Comparison of ENCODE assay signal across 15 mouse cellular contexts in the genomic region with DNA sequence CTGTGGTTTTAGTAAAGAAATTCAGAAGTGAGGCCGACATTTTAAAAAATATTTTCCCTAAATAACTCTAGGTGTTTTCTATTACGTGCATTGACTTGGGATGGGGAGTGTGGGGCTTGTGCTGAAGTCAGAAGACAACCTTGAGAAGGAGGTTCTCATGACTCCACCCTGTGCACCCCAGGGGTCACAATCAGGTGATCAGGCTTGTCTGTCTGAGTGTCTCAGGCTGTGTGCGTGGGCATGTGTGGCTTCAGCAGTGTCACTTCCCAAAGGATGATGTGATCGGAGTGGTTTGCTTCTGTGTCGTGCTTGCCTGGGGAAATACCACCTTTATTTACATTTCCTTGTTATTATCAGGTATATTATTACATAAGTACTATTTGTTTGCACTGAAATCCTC. TPM values are rescaled to one million over a fixed set of nuclear protein-coding genes. Genes with fewer than 3 reads are reported as not detected.
DNase-seq lines count a peak whose midpoint lies in the region; ATAC-seq and TF ChIP-seq lines count a peak whose summit lies in the region.
"Had no signal": no experiment of that assay in that cellular context is flagged by ENCODE, and none has a peak within 500 bp of the region (broad histone marks: within the 10 kb centered on the region; RNA-seq: fewer than 3 reads in every experiment).

No protein-coding gene starts in this region.

- DNase-seq in cerebellum, adult 2 months, result peak in 1 of 2 experiments; percentile 26
- DNase-seq in cerebellum, adult 8-10 months, result no peak
- peak; percentile 39 for DNase-seq in ZHBTc4 (ENCODE audit: low read depth, low spot score)
- no peak for DNase-seq in T-cell, adult 2 months (ENCODE audit: low spot score)
- no peak for DNase-seq in layer of hippocampus, postnatal 25 days (ENCODE audit: extremely low spot score in 1 of 2, low spot score in 1 of 2)
- DNase-seq: adrenal gland, postnatal 36 days; cerebellum, adult 9-11 months; heart, adult 11 months had no signal

- H3K4me1 ChIP-seq in cerebellum, adult 2 months (ENCODE audit: control insufficient read depth, insufficient read depth, low read length), result peaks cover 9% of the 10 kb centered on the region
- H3K4me1 ChIP-seq in intestine, embryonic 16.5 days (ENCODE audit: control insufficient read depth, insufficient read depth, low read length), result peaks cover 24% of the 10 kb centered on the region
- peaks cover 24% of the 10 kb centered on the region for H3K4me1 ChIP-seq in intestine, embryonic 15.5 days (replicated peaks)
- peaks cover 57% of the 10 kb centered on the region for H3K4me1 ChIP-seq in liver, embryonic 15.5 days (replicated peaks)

- WGBS in cerebellum, adult 2 months, result 46% methylated on average over 5 of the region's 5 CpGs
- 74% methylated on average over 5 of the region's 5 CpGs for WGBS in intestine, embryonic 16.5 days
- 78% methylated on average over 5 of the region's 5 CpGs for WGBS in intestine, embryonic 15.5 days
- 58% methylated on average over 5 of the region's 5 CpGs for WGBS in liver, embryonic 15.5 days (ENCODE audit: insufficient replicate concordance)

- H3K27me3 ChIP-seq in cerebellum, adult 2 months (ENCODE audit: control insufficient read depth, insufficient read depth, low read length), result no peaks in the 10 kb centered on the region
- H3K27me3 ChIP-seq in intestine, embryonic 16.5 days (replicated peaks; ENCODE audit: control insufficient read depth, insufficient read depth, low read length), result no peaks in the 10 kb centered on the region
- no peaks in the 10 kb centered on the region for H3K27me3 ChIP-seq in intestine, embryonic 15.5 days (replicated peaks)
- H3K27me3 ChIP-seq in liver, embryonic 15.5 days, result no peaks in the 10 kb centered on the region
- H3K27me3 ChIP-seq: limb, embryonic 12.5 days had no signal

- H3K9me3 ChIP-seq in intestine, embryonic 16.5 days (ENCODE audit: control insufficient read depth, low read length), result no peaks in the 10 kb centered on the region
- H3K9me3 ChIP-seq in intestine, embryonic 15.5 days, result no peaks in the 10 kb centered on the region
- no peaks in the 10 kb centered on the region for H3K9me3 ChIP-seq in liver, embryonic 15.5 days (replicated peaks)
- H3K9me3 ChIP-seq: limb, embryonic 12.5 days had no signal

- H3K4me2 ChIP-seq in intestine, embryonic 16.5 days (ENCODE audit: low read depth, low read length), result no peak overlapping the region
- no peak overlapping the region for H3K4me2 ChIP-seq in intestine, embryonic 15.5 days (replicated peaks)
- H3K4me2 ChIP-seq in liver, embryonic 15.5 days, result peak overlapping the region; percentile 79

- no peak for TF ChIP-seq POLR2A in cerebellum, adult 2 months (IDR thresholded peaks at IDR 0.05; ENCODE audit: borderline replicate concordance, insufficient read depth, low read length)

- H3K9ac ChIP-seq in intestine, embryonic 16.5 days (ENCODE audit: low read depth, low read length), result 0 out of 2 replicates have a peak overlapping the region, but pooled peaks have one; percentile 15
- H3K9ac ChIP-seq in intestine, embryonic 15.5 days, result no peak overlapping the region
- peak overlapping the region; percentile 47; the same call in 1 of the 2 replicates for H3K9ac ChIP-seq in liver, embryonic 15.5 days
- H3K9ac ChIP-seq: limb, embryonic 12.5 days had no signal

- no peak for ATAC-seq in intestine, embryonic 16.5 days
- no peak for ATAC-seq in intestine, embryonic 15.5 days
- no peak for ATAC-seq in liver, embryonic 15.5 days (ENCODE audit: insufficient read depth)

- peaks cover 4% of the 10 kb centered on the region; the same call in 1 of the 2 replicates for H3K36me3 ChIP-seq in intestine, embryonic 16.5 days (ENCODE audit: control insufficient read depth, insufficient read depth, low read length)
- H3K36me3 ChIP-seq in intestine, embryonic 15.5 days, result peaks cover 12% of the 10 kb centered on the region
- H3K36me3 ChIP-seq in liver, embryonic 15.5 days (replicated peaks), result peaks cover 34% of the 10 kb centered on the region

- H3K27ac ChIP-seq in cerebellum, adult 2 months (ENCODE audit: insufficient read depth, low read length), result no peak overlapping the region
- H3K27ac ChIP-seq in intestine, embryonic 16.5 days (ENCODE audit: low read length), result no peak overlapping the region
- no peak overlapping the region for H3K27ac ChIP-seq in intestine, embryonic 15.5 days
- H3K27ac ChIP-seq in liver, embryonic 15.5 days (replicated peaks), result peak overlapping the region; percentile 97
- H3K27ac ChIP-seq: kidney, postnatal 0 days; limb, embryonic 12.5 days; macrophage had no signal

- H3K4me3 ChIP-seq in cerebellum, adult 2 months (replicated peaks; ENCODE audit: insufficient read depth, low read depth, low read length), result peak overlapping the region; percentile 8
- H3K4me3 ChIP-seq in intestine, embryonic 16.5 days (ENCODE audit: low read length), result no peak overlapping the region
- H3K4me3 ChIP-seq in intestine, embryonic 15.5 days (replicated peaks), result no peak overlapping the region
- H3K4me3 ChIP-seq in liver, embryonic 15.5 days (replicated peaks), result peak overlapping the region; percentile 92
- H3K4me3 ChIP-seq: limb, embryonic 12.5 days had no signal

- no peak for TF ChIP-seq CTCF in cerebellum, adult 2 months (IDR thresholded peaks at IDR 0.05; ENCODE audit: borderline replicate concordance, insufficient read depth, low read depth, low read length)

RNA-seq across cellular contexts. Expression of a gene that starts 3.2 kb away (rescaled TPM):
- polyA plus RNA-seq in cerebellum, adult 2 months (2012; rRNA removed), result 163 and 170 TPM in 2 replicates
- 108 and 113 TPM in 2 replicates for polyA plus RNA-seq in intestine, embryonic 16.5 days (2015; fragmentation: Nextera tagmentation; extraction: Ambion mirVana)
- polyA plus RNA-seq in intestine, embryonic 15.5 days (2015; fragmentation: Nextera tagmentation; extraction: Ambion mirVana), result 110 and 129 TPM in 2 replicates
- 36.3 and 40.0 TPM in 2 replicates for polyA plus RNA-seq in liver, embryonic 15.5 days (2015; fragmentation: Nextera tagmentation; extraction: Ambion mirVana)
- total RNA-seq in layer of hippocampus, postnatal 25 days (2021), result 100 to 1,000 TPM; 167 to 170 TPM

RNA-seq across cellular contexts. Expression of a gene that starts 30.9 kb away (rescaled TPM):
- 38.9 and 40.8 TPM in 2 replicates for polyA plus RNA-seq in cerebellum, adult 2 months (2012; rRNA removed)
- 0.50 and 0.54 TPM in 2 replicates for polyA plus RNA-seq in intestine, embryonic 16.5 days (2015; fragmentation: Nextera tagmentation; extraction: Ambion mirVana)
- polyA plus RNA-seq in intestine, embryonic 15.5 days (2015; fragmentation: Nextera tagmentation; extraction: Ambion mirVana), result 0.62 and 0.69 TPM in 2 replicates
- polyA plus RNA-seq in liver, embryonic 15.5 days (2015; fragmentation: Nextera tagmentation; extraction: Ambion mirVana), result 0.63 and 1.1 TPM in 2 replicates
- total RNA-seq in layer of hippocampus, postnatal 25 days (2021), result 10 to 100 TPM; 46.8 to 47.1 TPM
- total RNA-seq: monocyte, adult 5-6 weeks had no signal

RNA-seq across cellular contexts. Expression of a gene that starts 30.9 kb away (rescaled TPM):
- 12.2 and 12.7 TPM in 2 replicates for polyA plus RNA-seq in cerebellum, adult 2 months (2012; rRNA removed)
- polyA plus RNA-seq in intestine, embryonic 16.5 days (2015; fragmentation: Nextera tagmentation; extraction: Ambion mirVana), result 1.0 and 1.3 TPM in 2 replicates
- polyA plus RNA-seq in intestine, embryonic 15.5 days (2015; fragmentation: Nextera tagmentation; extraction: Ambion mirVana), result 0.83 and 0.95 TPM in 2 replicates
- polyA plus RNA-seq in liver, embryonic 15.5 days (2015; fragmentation: Nextera tagmentation; extraction: Ambion mirVana), result 0.30 and 0.32 TPM in 2 replicates
- 10 to 100 TPM; 19.0 to 19.8 TPM for total RNA-seq in layer of hippocampus, postnatal 25 days (2021)
- polyA plus RNA-seq: macrophage had no signal

Comparison
In these comparisons a context has a peak if more than half of its experiments do, and no peak if none do; other contexts are left out.
1. H3K4me3 ChIP-seq: peak in cerebellum, adult 2 months (single experiment) and liver, embryonic 15.5 days (single experiment); none in intestine, embryonic 16.5 days (single experiment) and intestine, embryonic 15.5 days (single experiment).
2. RNA of a gene that starts 30.9 kb away (polyA plus RNA-seq): 38.9 to 40.8 TPM in cerebellum, adult 2 months; 0.62 to 0.69 TPM in intestine, embryonic 15.5 days, 0.63 to 1.1 TPM in liver, embryonic 15.5 days and 0.50 to 0.54 TPM in intestine, embryonic 16.5 days; every median in the first group is over 10 times any median in the second.